Mouse (Mus musculus) C2C12 (cell line): ENCODE results near the gene Lrrc43.

Experiments
- CTCF ChIP-seq: IDR thresholded peaks from one replicate; pipeline ENCODE4 v1.5.1; 2011; ENCODE audit not compliant: control insufficient read depth, insufficient read depth, insufficient read length
- MAX ChIP-seq: IDR thresholded peaks from one replicate; pipeline ENCODE4 v1.6.1; 2011; ENCODE audit warnings: mild to moderate bottlenecking, control low read depth
- MYOD1 ChIP-seq: IDR thresholded peaks from one replicate; pipeline ENCODE4 v1.6.1; 2011; ENCODE audit warnings: low read depth; ENCODE audit not compliant: control insufficient read depth, insufficient read length
- USF1 ChIP-seq: IDR thresholded peaks from one replicate; pipeline ENCODE4 v1.6.1; 2011; ENCODE audit warnings: low read depth, mild to moderate bottlenecking, control low read depth, moderate library complexity

DNA sequence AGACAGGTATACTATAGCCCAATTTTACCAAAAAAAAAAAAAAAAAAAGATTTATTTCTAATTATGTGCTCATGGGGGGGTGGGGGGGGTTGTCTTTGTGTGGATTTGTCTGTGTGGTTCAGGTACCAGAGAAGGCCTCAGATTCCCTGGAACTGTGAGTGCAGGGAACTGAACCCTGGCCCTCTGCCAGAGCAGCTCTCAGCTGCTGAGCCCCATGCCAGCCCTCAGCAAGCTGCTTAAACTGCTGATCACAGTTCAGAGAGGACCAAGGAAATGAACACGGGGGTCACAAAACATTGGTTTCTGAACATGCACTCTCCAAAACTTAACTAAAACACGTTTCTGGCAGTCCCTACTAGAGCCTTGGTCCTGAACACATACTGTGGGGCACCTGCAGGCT is 67.3 kb downstream of the Lrrc43 start:
- TF ChIP-seq CTCF, result no peak
- no peak for TF ChIP-seq USF1
- no peak for TF ChIP-seq MYOD1
- TF ChIP-seq MAX, result no peak
